8 mouse cellular contexts compared by ENCODE assay signal in the genomic region with DNA sequence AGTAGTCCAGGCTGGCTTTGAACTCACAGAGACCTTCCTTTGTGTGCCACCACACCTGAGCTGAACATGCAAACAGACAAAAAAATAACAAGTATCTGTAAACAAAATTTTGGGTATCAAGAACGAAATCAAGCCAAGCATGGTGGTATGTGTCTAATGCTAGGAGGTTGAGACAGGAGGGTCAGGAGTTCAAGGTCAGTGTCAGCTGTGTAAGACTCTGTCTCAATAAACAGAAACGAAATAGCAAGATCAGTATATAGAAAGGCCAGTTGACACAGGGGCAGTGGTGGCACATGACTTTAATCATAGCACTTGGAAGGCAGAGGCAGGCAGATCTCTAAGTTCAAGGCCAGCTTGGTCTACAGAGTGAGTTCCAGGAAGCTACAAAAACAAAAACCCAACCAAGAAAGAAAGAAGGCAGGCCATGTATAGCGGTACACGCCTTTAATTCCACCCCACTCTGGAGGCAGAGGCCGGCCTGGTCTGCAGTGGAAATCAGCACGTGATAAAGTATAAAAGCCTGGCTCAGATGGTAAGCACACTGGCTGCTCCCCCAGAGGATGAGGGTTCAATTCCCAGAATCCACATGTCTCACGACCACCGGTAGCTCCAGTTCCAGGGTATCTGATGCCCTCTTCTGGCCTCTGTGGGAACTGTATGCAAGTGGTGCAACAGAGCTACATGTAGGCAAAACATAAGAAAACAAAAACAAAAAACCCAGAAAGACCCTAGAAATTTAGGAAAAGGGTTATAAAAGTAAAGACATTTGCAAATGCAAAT. TPM values are rescaled to one million over a fixed set of nuclear protein-coding genes. Genes with fewer than 3 reads are reported as not detected.
DNase-seq lines count a peak whose midpoint lies in the region; ATAC-seq and TF ChIP-seq lines count a peak whose summit lies in the region.

No protein-coding gene starts in this region.

- 59% methylated on average over 8 of the region's 8 CpGs for WGBS in lung, embryonic 14.5 days

- H3K36me3 ChIP-seq in lung, embryonic 14.5 days (ENCODE audit: insufficient read depth): peaks cover 27% of the 10 kb centered on the region; the same call in 1 of the 2 replicates

- H3K9me3 ChIP-seq in lung, embryonic 14.5 days (ENCODE audit: low read depth, low read length): no peaks in the 10 kb centered on the region

- TF ChIP-seq CTCF in lung, embryonic 14.5 days (IDR thresholded peaks at IDR 0.05; ENCODE audit: low read depth): peak; percentile 72

- H3K27ac ChIP-seq in lung, embryonic 14.5 days (ENCODE audit: low read depth): no peak overlapping the region

- 0 out of 2 replicates have a peak, but pooled peaks have one; percentile 52 for ATAC-seq in erythroid progenitor cell, adult 5-6 weeks (replicated peaks; ENCODE audit: low FRiP score, poor library complexity, severe bottlenecking)
- ATAC-seq in lung, embryonic 14.5 days (ENCODE audit: insufficient read depth): peak; percentile 23; the same call in 1 of the 2 replicates

- peak; percentile 26 for DNase-seq in ovary, postnatal 14 days (ENCODE audit: low spot score)
- no peak for DNase-seq in ovary, postnatal 10 days (ENCODE audit: low spot score)
- DNase-seq in ZHBTc4 (ENCODE audit: low read depth, low spot score): peak; percentile 86
- DNase-seq in kidney, adult 18-20 months: peak; percentile 43
- DNase-seq in lung, embryonic 14.5 days: peak; percentile 77
- peak; percentile 56 for DNase-seq in right cerebral cortex, postnatal 4 days
- no peak for DNase-seq in cerebellum, adult 9-10 months

- no peak overlapping the region for H3K4me2 ChIP-seq in lung, embryonic 14.5 days

- H3K27me3 ChIP-seq in lung, embryonic 14.5 days (ENCODE audit: insufficient read depth, low read length): no peaks in the 10 kb centered on the region

- no peak overlapping the region for H3K9ac ChIP-seq in lung, embryonic 14.5 days

- no peaks in the 10 kb centered on the region for H3K4me1 ChIP-seq in lung, embryonic 14.5 days (ENCODE audit: insufficient read depth)

- no peak overlapping the region for H3K4me3 ChIP-seq in lung, embryonic 14.5 days (ENCODE audit: low read depth, low read length)

RNA-seq across cellular contexts. Expression of a gene that starts 36.0 kb away (rescaled TPM):
- total RNA-seq in erythroid progenitor cell, adult 5-6 weeks (2015; ENCODE audit: low replicate concordance): 15.9 and 19.8 TPM in 2 replicates
- total RNA-seq in erythroid progenitor cell, adult 5-6 weeks (2017; ENCODE audit: low replicate concordance): 28.3 and 37.6 TPM in 2 replicates
- 13.1 and 16.1 TPM in 2 replicates for polyA plus RNA-seq in lung, embryonic 14.5 days (2014; fragmentation: Nextera tagmentation; extraction: Ambion mirVana)

RNA-seq across cellular contexts. Expression of a gene that starts 59.4 kb away (rescaled TPM):
- 3.4 and 9.7 TPM in 2 replicates for total RNA-seq in erythroid progenitor cell, adult 5-6 weeks (2015; ENCODE audit: low replicate concordance)
- total RNA-seq in erythroid progenitor cell, adult 5-6 weeks (2017; ENCODE audit: low replicate concordance): 1.0 and 2.9 TPM in 2 replicates
- 12.1 and 14.9 TPM in 2 replicates for polyA plus RNA-seq in lung, embryonic 14.5 days (2014; fragmentation: Nextera tagmentation; extraction: Ambion mirVana)

Comparison
In these comparisons a context has a peak if more than half of its experiments do, and no peak if none do; other contexts are left out.
1. DNase-seq: peak in ovary, postnatal 14 days (single experiment), ZHBTc4 (single experiment), kidney, adult 18-20 months (single experiment), lung, embryonic 14.5 days (single experiment) and right cerebral cortex, postnatal 4 days (single experiment); none in ovary, postnatal 10 days (single experiment) and cerebellum, adult 9-10 months (single experiment).